Mouse (Mus musculus) brain, embryonic 14.5 days (tissue): Measurements from ENCODE around the gene Ptgir.

Experiments
- CTCF ChIP-seq: fragments of 200-500 bp; IDR thresholded peaks from 2 replicates; pipeline ENCODE4 v1.5.1; 2012; ENCODE audit warnings: inconsistent platforms, mild to moderate bottlenecking, moderate library complexity, borderline replicate concordance; ENCODE audit not compliant: insufficient read depth, insufficient read length; ENCODE audit errors: extremely low read depth
- POLR2A ChIP-seq: fragments of 200-500 bp; IDR thresholded peaks from 2 replicates; pipeline ENCODE4 v1.6.1; 2012; ENCODE audit warnings: mild to moderate bottlenecking, inconsistent platforms, borderline replicate concordance; ENCODE audit not compliant: poor library complexity, insufficient read depth, insufficient read length, severe bottlenecking; ENCODE audit errors: extremely low read depth

DNA sequence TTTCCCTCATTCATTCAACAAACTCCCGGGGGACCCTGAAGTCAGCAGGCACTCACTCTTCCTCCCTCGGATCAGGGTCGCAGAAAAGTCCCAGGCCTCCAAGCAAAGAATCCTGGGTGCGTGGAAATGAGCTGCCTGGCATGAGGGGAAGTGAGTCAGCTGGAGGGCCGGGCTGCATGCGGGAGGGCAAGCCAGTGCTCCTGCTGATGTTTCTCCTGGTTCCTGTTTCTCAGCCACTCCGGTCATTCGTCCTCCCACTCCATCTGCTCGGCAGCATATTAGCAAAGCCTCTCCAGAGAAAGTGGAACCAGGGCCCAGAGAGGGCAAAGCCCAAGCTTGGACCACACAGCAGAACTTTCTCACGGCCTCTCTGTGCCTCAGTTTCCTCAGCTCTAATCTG is 3.6 kb downstream of the Ptgir start:
- TF ChIP-seq POLR2A (no peak), CTCF (no peak)
